Mouse (Mus musculus) bone marrow macrophage, adult 2 months (primary cell): Measurements from ENCODE around the gene Gm20481. TPM values are rescaled to one million over a fixed set of nuclear protein-coding genes. Genes with fewer than 3 reads are reported as not detected.
"Not testable (repeated sequence)": the region's sequence is repeated elsewhere in the genome, so short reads cannot be mapped to it uniquely, and the experiment has no call there.

Experiments used
- H3K27ac ChIP-seq: 2 replicates; pipeline ENCODE4 v1.5.1; 2012; ENCODE audit warnings: low read depth, low read length; ENCODE audit not compliant: insufficient read depth
- H3K4me1 ChIP-seq: 2 replicates; pipeline ENCODE4 v1.6.1; 2012; ENCODE audit warnings: low read length; ENCODE audit not compliant: control insufficient read depth, insufficient read depth
- H3K4me3 ChIP-seq: 2 replicates; pipeline ENCODE4 v1.5.1; 2012; ENCODE audit warnings: mild to moderate bottlenecking, low read length, moderate library complexity; ENCODE audit not compliant: insufficient read depth
- CTCF ChIP-seq: IDR thresholded peaks from 2 replicates; pipeline ENCODE4 v1.5.1; 2012; ENCODE audit warnings: low read depth, mild to moderate bottlenecking, low read length, moderate library complexity
- POLR2A ChIP-seq: IDR thresholded peaks from 2 replicates; pipeline ENCODE4 v1.6.1; 2012; ENCODE audit warnings: mild to moderate bottlenecking, low read depth, low read length, borderline replicate concordance
- polyA plus RNA-seq: library from polyadenylated mRNA; stranded (reverse); fragments of >200 nt; gene quantifications from 2 replicates; pipeline ENCODE4 v1.2.4, GENCODE M21; 2012; ENCODE audit not compliant: missing spikeins, insufficient read depth, insufficient read length

Gene Gm20481
- polyA plus RNA-seq, 1 experiment = not detected

DNA sequence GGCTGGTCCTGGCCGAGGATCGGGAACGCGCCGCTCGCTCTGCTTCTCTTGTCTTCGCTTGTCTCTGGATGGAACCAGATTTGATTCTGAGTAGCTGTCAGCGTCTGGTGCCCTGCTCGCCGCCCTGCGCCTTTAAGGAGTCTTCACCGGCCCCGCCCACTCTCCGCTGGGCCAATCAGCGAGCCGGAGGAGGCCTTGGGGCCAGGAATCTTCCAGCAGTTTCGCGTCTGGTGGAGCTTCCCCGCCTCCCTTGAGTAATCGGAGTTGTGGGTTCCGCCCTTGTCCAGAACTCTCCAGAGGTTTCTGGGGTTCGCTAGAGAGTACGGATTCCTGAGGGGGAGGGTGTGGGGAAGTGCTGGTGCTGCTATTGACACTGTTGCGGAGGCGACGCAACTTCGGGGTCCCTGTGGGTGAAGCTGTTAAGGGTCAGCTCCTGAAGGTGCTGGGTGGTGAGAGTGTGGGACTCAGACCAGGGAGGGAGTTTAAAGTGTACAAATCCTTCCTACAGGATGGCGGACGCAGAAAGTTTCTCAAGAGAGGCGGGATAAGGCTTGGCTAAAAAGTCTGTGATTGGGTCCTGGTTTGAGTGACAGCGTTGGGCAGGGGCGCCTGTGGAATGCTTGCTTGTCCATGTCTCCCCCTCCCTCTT lies 10.5 kb upstream of the Gm20481 start, which contains the start of gene Hspa1b:
Hspa1b (minus strand) TSS at position 109 of the 649 bp plus-strand sequence.
- peak within 1 kb of the TSS; percentile 85 for H3K27ac ChIP-seq
- TF ChIP-seq POLR2A = 0 out of 2 replicates have a peak, but pooled peaks have one; percentile 35
- peak within 1 kb of the TSS; percentile 73 for H3K4me3 ChIP-seq
- peaks cover 12% of the 10 kb centered on the region for H3K4me1 ChIP-seq

- H3K4me3 ChIP-seq = peak overlapping the region; percentile 73
These were observed 9.7 kb upstream of the Gm20481 start for GRCm38 (mm10) chr17:34959881-34960515.

DNA sequence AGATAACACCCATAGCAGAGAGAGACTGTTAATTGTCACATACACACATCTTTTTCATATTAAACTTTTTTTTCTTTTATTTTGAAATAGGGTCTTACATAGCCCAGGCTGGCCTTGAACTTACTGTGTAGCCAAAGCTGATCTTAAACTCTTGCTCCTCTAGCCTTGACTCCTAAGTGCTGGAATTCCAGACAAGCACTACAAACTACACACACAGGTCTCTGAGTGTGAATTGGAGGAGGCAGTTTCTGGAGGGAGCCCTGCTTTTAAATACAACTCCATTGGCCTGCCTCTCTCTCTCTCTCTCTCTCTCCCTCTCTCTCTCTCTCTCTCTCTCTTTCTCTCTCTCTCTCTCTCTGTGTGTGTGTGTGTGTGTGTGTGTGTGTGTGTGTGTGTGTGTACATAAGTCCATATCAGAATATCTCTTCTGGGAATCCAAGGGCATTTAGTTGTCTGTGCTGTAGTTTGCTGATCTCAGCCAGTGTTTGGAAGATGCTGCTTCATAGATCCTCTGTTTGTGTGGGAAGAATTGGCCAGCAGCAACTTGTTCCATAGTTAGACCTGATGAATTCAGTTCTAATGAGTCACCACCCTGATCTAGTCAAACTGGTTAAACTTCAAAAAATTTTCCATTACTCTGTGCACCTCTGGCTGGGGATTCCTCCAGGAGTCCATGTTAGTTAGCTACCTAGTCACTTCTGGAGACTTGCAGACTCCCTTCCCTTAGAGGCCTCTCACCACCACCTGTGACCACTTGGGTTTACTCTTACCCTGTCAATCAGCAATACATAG lies 8.8 kb upstream of the Gm20481 start:
- no peak overlapping the region for H3K27ac ChIP-seq
- TF ChIP-seq CTCF = no peak
- TF ChIP-seq POLR2A = no peak

More at GRCm38 (mm10) chr17:34959881-34960515, 9.7 kb upstream of the Gm20481 start:
- peak overlapping the region; percentile 85 for H3K27ac ChIP-seq
- peaks cover 12% of the 10 kb centered on the region for H3K4me1 ChIP-seq
- TF ChIP-seq CTCF (no peak), POLR2A (no peak)

GRCm38 (mm10) chr17:34962125-34962524 lies 7.6 kb upstream of the Gm20481 start:
- Histone ChIP-seq H3K4me3 (no peak overlapping the region), H3K27ac (no peak overlapping the region), H3K4me1 (peaks cover 19% of the 10 kb centered on the region)
- no peak for TF ChIP-seq CTCF

More for the DNA sequence above, 8.8 kb upstream of the Gm20481 start:
- H3K4me1 ChIP-seq = peaks cover 19% of the 10 kb centered on the region
- H3K4me3 ChIP-seq = no peak overlapping the region

DNA sequence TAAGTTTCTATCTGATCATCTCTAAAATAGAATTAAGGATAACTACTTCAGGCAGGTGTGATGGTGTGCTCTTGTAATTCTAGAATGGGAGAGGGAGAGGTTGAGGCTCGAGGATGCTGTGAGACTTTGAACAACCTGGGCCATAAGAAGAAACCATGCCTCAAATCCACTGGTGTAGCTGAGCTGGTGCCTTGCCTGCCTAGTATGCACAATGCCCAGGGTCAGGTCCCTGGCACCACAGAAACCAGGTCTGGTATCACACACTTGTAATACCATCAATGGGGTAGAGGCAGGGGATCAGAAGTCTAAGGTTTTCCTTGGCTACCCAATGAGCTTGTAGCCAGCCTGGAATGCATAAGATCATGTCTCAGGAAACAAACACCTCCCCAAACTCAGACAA lies 6.9 kb upstream of the Gm20481 start:
- TF ChIP-seq POLR2A = no peak
- TF ChIP-seq CTCF = no peak
- no peak overlapping the region for H3K4me3 ChIP-seq
- peaks cover 19% of the 10 kb centered on the region for H3K4me1 ChIP-seq
- no peak overlapping the region for H3K27ac ChIP-seq

- Histone ChIP-seq H3K27ac (no peak overlapping the region), H3K4me1 (peaks cover 19% of the 10 kb centered on the region), H3K4me3 (no peak overlapping the region)
- TF ChIP-seq POLR2A = no peak
- no peak for TF ChIP-seq CTCF
These were observed 5.1 kb upstream of the Gm20481 start for GRCm38 (mm10) chr17:34964640-34965049.

DNA sequence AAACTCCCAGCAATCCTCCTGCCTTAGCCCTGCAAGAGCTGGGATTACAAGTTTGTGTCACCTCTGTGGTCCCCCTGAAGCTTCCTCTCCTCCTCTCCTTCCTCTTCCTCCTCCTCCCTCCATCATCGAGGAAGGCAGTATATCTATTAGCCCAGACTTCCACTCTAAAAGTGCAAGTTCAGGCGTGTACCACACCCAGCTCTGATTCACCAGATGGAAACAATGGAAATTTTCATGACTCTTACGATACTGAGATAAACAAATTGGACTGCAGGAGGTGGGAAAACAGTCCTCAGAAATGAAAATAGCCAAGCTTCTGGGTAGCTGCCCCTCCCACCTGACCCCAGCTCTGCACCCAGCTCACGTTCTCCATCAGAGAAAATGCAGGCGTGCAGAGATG lies 4.1 kb upstream of the Gm20481 start:
- no peak for TF ChIP-seq POLR2A
- no peak for TF ChIP-seq CTCF
- Histone ChIP-seq H3K4me1 (peaks cover 14% of the 10 kb centered on the region), H3K27ac (no peak overlapping the region), H3K4me3 (no peak overlapping the region)

DNA sequence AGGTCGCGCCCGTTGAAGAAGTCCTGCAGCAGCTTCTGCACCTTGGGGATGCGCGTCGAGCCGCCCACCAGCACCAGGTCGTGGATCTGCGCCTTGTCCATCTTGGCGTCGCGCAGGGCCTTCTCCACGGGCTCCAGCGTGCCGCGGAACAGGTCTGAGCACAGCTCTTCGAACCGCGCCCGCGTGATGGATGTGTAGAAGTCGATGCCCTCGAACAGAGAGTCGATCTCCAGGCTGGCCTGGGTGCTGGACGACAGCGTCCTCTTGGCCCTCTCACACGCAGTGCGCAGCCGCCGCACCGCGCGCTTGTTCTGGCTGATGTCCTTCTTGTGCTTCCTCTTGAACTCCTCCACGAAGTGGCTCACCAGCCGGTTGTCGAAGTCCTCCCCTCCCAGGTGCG lies 1.1 kb downstream of the Gm20481 start:
- H3K27ac ChIP-seq, H3K4me3 ChIP-seq: not testable (repeated sequence)
- H3K4me1 ChIP-seq = peaks cover 15% of the 10 kb centered on the region

GRCm38 (mm10) chr17:34971694-34972068 lies 2.0 kb downstream of the Gm20481 start:
- Histone ChIP-seq H3K4me3 (peak overlapping the region; percentile 54), H3K4me1 (peaks cover 14% of the 10 kb centered on the region)

GRCm38 (mm10) chr17:34972069-34972749 lies 2.5 kb downstream of the Gm20481 start, which contains the start of the genes Hspa1a and Hspa1l:
Gene Hspa1a, minus strand, starts transcription at chr17:34972156.
Gene Hspa1l, plus strand, starts transcription at chr17:34972703.
- H3K4me3 ChIP-seq = peak within 1 kb of the TSS; percentile 54
- peaks cover 14% of the 10 kb centered on the region for H3K4me1 ChIP-seq
- H3K27ac ChIP-seq = peak within 1 kb of the TSS; percentile 55

More at GRCm38 (mm10) chr17:34971694-34972068, 2.0 kb downstream of the Gm20481 start:
- H3K27ac ChIP-seq = not testable (repeated sequence)
